Mouse (Mus musculus) CH12.LX (cell line): ENCODE data around the gene Rpp25l.

Experiments used
- CTCF ChIP-seq, 2 experiments: IDR thresholded peaks in 1 of 2; conservative IDR thresholded peaks in 1 of 2; 2 replicates each; pipeline ENCODE4 v1.5.1; 2011 to 2012; ENCODE audit warnings: low read depth in 2 of 2, low read length in 2 of 2, improper control_type of control experiment in 1 of 2, inconsistent platforms in 1 of 2, mild to moderate bottlenecking in 1 of 2, moderate library complexity in 1 of 2
- E2F4 ChIP-seq: IDR thresholded peaks from 2 replicates; pipeline ENCODE4 v1.6.1; 2011; ENCODE audit warnings: low read depth, low read length, improper control_type of control experiment; ENCODE audit not compliant: insufficient replicate concordance
- EP300 ChIP-seq: IDR thresholded peaks from 2 replicates; pipeline ENCODE4 v1.6.1; 2011; ENCODE audit warnings: low read length, improper control_type of control experiment
- ETS1 ChIP-seq: conservative IDR thresholded peaks from 2 replicates; pipeline ENCODE4 v1.6.1; 2012; ENCODE audit warnings: low read depth, mild to moderate bottlenecking, inconsistent platforms, low read length, improper control_type of control experiment, moderate library complexity
- HCFC1 ChIP-seq: IDR thresholded peaks from 2 replicates; pipeline ENCODE4 v1.6.1; 2012; ENCODE audit warnings: low read depth, mild to moderate bottlenecking, inconsistent platforms, low read length, improper control_type of control experiment
- MAFK ChIP-seq: IDR thresholded peaks from 2 replicates; pipeline ENCODE4 v1.6.1; 2011; ENCODE audit warnings: low read length, improper control_type of control experiment; ENCODE audit not compliant: insufficient replicate concordance
- MAZ ChIP-seq: IDR thresholded peaks from 2 replicates; pipeline ENCODE4 v1.6.1; 2012; ENCODE audit warnings: low read depth, mild to moderate bottlenecking, inconsistent platforms, low read length, improper control_type of control experiment, moderate library complexity
- MEF2A ChIP-seq: IDR thresholded peaks from 2 replicates; pipeline ENCODE4 v1.6.1; 2014; ENCODE audit warnings: low read depth, mild to moderate bottlenecking, inconsistent platforms, low read length, improper control_type of control experiment, borderline replicate concordance
- NRF1 ChIP-seq: IDR thresholded peaks from 2 replicates; pipeline ENCODE4 v1.6.1; 2014; ENCODE audit warnings: low read depth, mild to moderate bottlenecking, inconsistent platforms, low read length, improper control_type of control experiment, moderate library complexity
- POLR2A ChIP-seq: IDR thresholded peaks from 2 replicates; pipeline ENCODE4 v1.6.1; 2011; ENCODE audit warnings: low read depth, mild to moderate bottlenecking, improper control_type of control experiment, low read length
- RCOR1 ChIP-seq: conservative IDR thresholded peaks from 2 replicates; pipeline ENCODE4 v1.6.1; 2012; ENCODE audit warnings: low read depth, mild to moderate bottlenecking, inconsistent platforms, low read length, improper control_type of control experiment
- ZMIZ1 ChIP-seq: IDR thresholded peaks from 2 replicates; pipeline ENCODE4 v1.6.1; 2012; ENCODE audit warnings: low read depth, mild to moderate bottlenecking, inconsistent platforms, low read length, improper control_type of control experiment
- ZNF384 ChIP-seq: IDR thresholded peaks from 2 replicates; pipeline ENCODE4 v1.6.1; 2012; ENCODE audit warnings: low read depth, low read length, improper control_type of control experiment, inconsistent platforms

- no peak for TF ChIP-seq POLR2A
- no peak for TF ChIP-seq HCFC1
- no peak for TF ChIP-seq MAFK
- no peak for TF ChIP-seq E2F4
- TF ChIP-seq NRF1: no peak
- no peak for TF ChIP-seq RCOR1
- no peak for TF ChIP-seq CTCF (conservative IDR thresholded peaks at IDR 0.05 in 1 of 2, IDR thresholded peaks at IDR 0.05 in 1 of 2; ENCODE audit: low read depth in 2 of 2, low read length in 2 of 2)
- TF ChIP-seq ZNF384: no peak
- no peak for TF ChIP-seq MEF2A
- TF ChIP-seq EP300: no peak
- TF ChIP-seq ZMIZ1: no peak
- TF ChIP-seq ETS1: no peak
- TF ChIP-seq MAZ: no peak
Observed at GRCm38 (mm10) chr4:41760288-41760721, 47.0 kb upstream of the Rpp25l start.
